Mouse (Mus musculus): Measurements from ENCODE around the gene Fubp1. TPM values are rescaled to one million over a fixed set of nuclear protein-coding genes. Genes with fewer than 3 reads are reported as not detected.

The Fubp1 gene
- total and polyA plus RNA-seq, 3 experiments, result 214 to 333 (median 224) TPM

DNA sequence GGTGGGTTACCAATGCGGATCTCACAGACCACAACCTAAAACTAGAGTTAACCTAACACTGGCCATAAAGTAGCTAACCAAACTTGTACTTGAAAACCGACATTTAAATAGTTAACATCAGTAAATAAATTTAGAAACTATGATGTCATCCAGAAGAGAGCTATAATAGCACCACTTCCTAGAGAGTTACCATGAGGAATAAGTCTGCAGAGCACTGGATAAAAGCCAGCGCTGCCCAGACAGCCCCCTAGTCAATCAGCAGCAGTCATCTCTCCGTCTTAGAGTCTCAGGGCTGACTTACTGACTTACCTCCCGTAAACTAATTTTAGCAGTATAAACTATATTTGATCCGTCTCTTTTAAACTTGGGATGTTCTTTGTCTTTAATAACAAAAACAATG lies 24.1 kb upstream of the Fubp1 start:
- no peaks in the 10 kb centered on the region for H3K27me3 ChIP-seq (replicated peaks)
- dilution Hi-C loops (cut with MboI; ENCODE audit: extremely low pct_ligation_motif_present, extremely low pct_unique_long_range_greater_than_20kb, low sequenced_read_pairs) (no loop called here), in situ Hi-C loops (cut with MboI; ENCODE audit: low pct_ligation_motif_present, low pct_unique_long_range_greater_than_20kb, low sequenced_read_pairs) (no loop called here)
- peaks cover 18 to 47% of the 10 kb centered on the region in 2 experiments for H3K36me3 ChIP-seq (replicated peaks in 1 of 2; ENCODE audit: control insufficient read depth in 1 of 2, insufficient read depth in 1 of 2, low read length in 1 of 2)
- no peak overlapping the region for H3K27ac ChIP-seq (ENCODE audit: insufficient read depth, low read depth)
- H3K9ac ChIP-seq (ENCODE audit: insufficient read depth, low read depth), result no peak overlapping the region
- DNase-seq (ENCODE audit: extremely low read depth), result no peak
- peaks cover 12% of the 10 kb centered on the region for H3K79me2 ChIP-seq (replicated peaks; ENCODE audit: control insufficient read depth, extremely low read depth, insufficient read depth, poor library complexity, severe bottlenecking)
- no peak for TF ChIP-seq ZKSCAN1 (IDR thresholded peaks at IDR 0.05; ENCODE audit: borderline replicate concordance, low read depth, low read length)
- TF ChIP-seq NRF1 (IDR thresholded peaks at IDR 0.05; ENCODE audit: low read depth, low read length), result no peak
- no peak for TF ChIP-seq KAT2A (IDR thresholded peaks at IDR 0.05; ENCODE audit: insufficient replicate concordance, low read length)
- no peak for TF ChIP-seq ZMIZ1 (IDR thresholded peaks at IDR 0.05; ENCODE audit: low read depth, low read length)
- no peak for TF ChIP-seq ELF1 (IDR thresholded peaks at IDR 0.05; ENCODE audit: low read depth, low read length)
- TF ChIP-seq RCOR1 (conservative IDR thresholded peaks at IDR 0.05; ENCODE audit: low read depth, low read length), result no peak
- no peak for TF ChIP-seq ZNF384 (IDR thresholded peaks at IDR 0.05; ENCODE audit: low read depth, low read length)
- TF ChIP-seq SMC3 (IDR thresholded peaks at IDR 0.05; ENCODE audit: low read depth, low read length), result no peak
- no peak for TF ChIP-seq CHD2 (IDR thresholded peaks at IDR 0.05; ENCODE audit: low read length)
- no peak for TF ChIP-seq ETS1 (conservative IDR thresholded peaks at IDR 0.05; ENCODE audit: low read depth, low read length)
- no peak for TF ChIP-seq MAFK (IDR thresholded peaks at IDR 0.05; ENCODE audit: insufficient replicate concordance, low read length)
- no peak for TF ChIP-seq TCF12 (IDR thresholded peaks at IDR 0.05; ENCODE audit: low read depth, low read length)
- no peak overlapping the region for H3K4me3 ChIP-seq (replicated peaks in 1 of 3; ENCODE audit: low read depth in 2 of 3, low read length in 2 of 3, poor library complexity in 1 of 3)
- H3K9me3 ChIP-seq (replicated peaks; ENCODE audit: low read length), result no peaks in the 10 kb centered on the region
- H3K4me1 ChIP-seq (ENCODE audit: control insufficient read depth in 1 of 2, insufficient read depth in 2 of 2), result peaks cover 4 to 23% of the 10 kb centered on the region in 2 experiments
- H3K4me2 ChIP-seq (ENCODE audit: insufficient read depth, low read depth, poor library complexity, severe bottlenecking), result no peak overlapping the region

DNA sequence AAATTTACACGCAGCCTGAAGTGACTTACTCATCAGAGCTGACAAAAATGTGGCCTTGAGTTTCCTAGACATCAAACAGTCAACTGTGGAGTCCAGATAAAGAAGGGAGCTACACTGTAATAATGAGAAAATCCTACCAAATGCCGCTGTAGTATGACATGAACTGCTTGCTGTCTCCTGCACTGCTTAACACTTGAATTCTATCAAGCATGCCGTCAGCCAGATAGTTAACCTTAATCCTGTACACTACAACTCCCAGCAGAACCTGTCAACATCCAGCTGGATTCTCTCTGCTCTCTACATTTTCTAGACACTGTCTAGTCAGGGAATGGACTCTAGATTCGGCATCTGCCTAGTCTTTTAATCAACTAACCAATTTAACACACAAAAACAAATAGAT lies 20.9 kb upstream of the Fubp1 start:
- Histone ChIP-seq H3K9ac (ENCODE audit: insufficient read depth, low read depth) (no peak overlapping the region), H3K4me2 (ENCODE audit: insufficient read depth, low read depth, poor library complexity, severe bottlenecking) (no peak overlapping the region), H3K4me3 (replicated peaks in 1 of 3; ENCODE audit: low read depth in 2 of 3, low read length in 2 of 3, poor library complexity in 1 of 3) (no peak overlapping the region), H3K27me3 (replicated peaks) (no peaks in the 10 kb centered on the region), H3K36me3 (replicated peaks in 1 of 2; ENCODE audit: control insufficient read depth in 1 of 2, insufficient read depth in 1 of 2, low read length in 1 of 2) (peaks cover 12 to 30% of the 10 kb centered on the region in 2 experiments), H3K9me3 (replicated peaks; ENCODE audit: low read length) (no peaks in the 10 kb centered on the region), H3K4me1 (ENCODE audit: control insufficient read depth in 1 of 2, insufficient read depth in 2 of 2) (peaks cover 6 to 36% of the 10 kb centered on the region in 2 experiments), H3K79me2 (replicated peaks; ENCODE audit: control insufficient read depth, extremely low read depth, insufficient read depth, poor library complexity, severe bottlenecking) (peaks cover 26% of the 10 kb centered on the region), H3K27ac (ENCODE audit: insufficient read depth, low read depth) (no peak overlapping the region)
- in situ Hi-C loops (cut with MboI; ENCODE audit: low pct_ligation_motif_present, low pct_unique_long_range_greater_than_20kb, low sequenced_read_pairs) (no loop called here), dilution Hi-C loops (cut with MboI; ENCODE audit: extremely low pct_ligation_motif_present, extremely low pct_unique_long_range_greater_than_20kb, low sequenced_read_pairs) (no loop called here)
- DNase-seq (ENCODE audit: extremely low read depth), result no peak
- no peak for TF ChIP-seq ELF1 (IDR thresholded peaks at IDR 0.05; ENCODE audit: low read depth, low read length)

Data from CH12.LX (cell line).